Mouse (Mus musculus) heart, postnatal 0 days (tissue): Measurements from ENCODE around the gene Atxn1.

Source experiments
- CTCF ChIP-seq: IDR thresholded peaks from 2 replicates; pipeline ENCODE4 v1.5.1; 2016; ENCODE audit warnings: antibody characterized with exemption, control low read depth, low read depth
- EP300 ChIP-seq: IDR thresholded peaks from 2 replicates; pipeline ENCODE4 v1.6.1; 2016; ENCODE audit warnings: antibody characterized with exemption, low read depth

- TF ChIP-seq CTCF (no peak), EP300 (no peak)
These were observed 202.5 kb downstream of the Atxn1 start for GRCm38 (mm10) chr13:45762278-45762677.
